Mouse (Mus musculus) CH12.LX (cell line): ENCODE results near the gene Moap1. TPM values are rescaled to one million over a fixed set of nuclear protein-coding genes. Genes with fewer than 3 reads are reported as not detected.
A peak's percentile ranks its signal among the peaks of the same experiment; 100 is the strongest.

ENCODE experiments used
- DNase-seq: peaks from one replicate; pipeline ENCODE4 v3.0.0-alpha.2; 2013; ENCODE audit errors: extremely low read depth
- H3K27ac ChIP-seq: 2 replicates; pipeline ENCODE4 v1.5.1; 2012; ENCODE audit warnings: low read depth, mild to moderate bottlenecking, control low read depth, moderate library complexity; ENCODE audit not compliant: insufficient read depth
- H3K27me3 ChIP-seq: replicated peaks from 2 replicates; pipeline ENCODE3; 2012; ENCODE audit warnings: inconsistent platforms
- H3K36me3 ChIP-seq, 2 experiments: replicated peaks in 1 of 2; 2 replicates each; pipeline versions ENCODE3 to v1.6.1; 2012; ENCODE audit warnings: inconsistent platforms in 1 of 2, low read length in 1 of 2, mild to moderate bottlenecking in 1 of 2, mixed read lengths in 1 of 2, moderate library complexity in 1 of 2; ENCODE audit not compliant: control insufficient read depth in 1 of 2, insufficient read depth in 1 of 2
- H3K4me1 ChIP-seq, 2 experiments: 2 replicates each; pipeline ENCODE4 v1.6.1; 2012; ENCODE audit warnings: inconsistent platforms in 1 of 2, moderate library complexity in 1 of 2; ENCODE audit not compliant: insufficient read depth in 2 of 2, control insufficient read depth in 1 of 2
- H3K4me2 ChIP-seq: 2 replicates; pipeline ENCODE4 v1.6.1; 2012; ENCODE audit warnings: low read depth, mild to moderate bottlenecking, control low read depth; ENCODE audit not compliant: poor library complexity, insufficient read depth, severe bottlenecking
- H3K4me3 ChIP-seq, 3 experiments: fragments of 150-350 bp in 1 of 3; sonication (generic) in 1 of 3; replicated peaks in 1 of 3; 2 replicates each; pipeline versions ENCODE3 to v1.5.1; 2011 to 2012; ENCODE audit warnings: low read depth in 2 of 3, low read length in 2 of 3, mild to moderate bottlenecking in 2 of 3, moderate library complexity in 2 of 3, control low read depth in 1 of 3, improper control_type of control experiment in 1 of 3, inconsistent platforms in 1 of 3, mixed read lengths in 1 of 3; ENCODE audit not compliant: poor library complexity in 1 of 3
- H3K79me2 ChIP-seq: replicated peaks from 2 replicates; pipeline ENCODE4 v1.6.1; 2012; ENCODE audit warnings: mild to moderate bottlenecking, moderate library complexity; ENCODE audit not compliant: control insufficient read depth, poor library complexity, insufficient read depth, severe bottlenecking; ENCODE audit errors: extremely low read depth
- H3K9ac ChIP-seq: 2 replicates; pipeline ENCODE4 v1.6.1; 2012; ENCODE audit warnings: low read depth, mild to moderate bottlenecking, control low read depth, moderate library complexity; ENCODE audit not compliant: insufficient read depth
- H3K9me3 ChIP-seq: replicated peaks from 2 replicates; pipeline ENCODE3; 2012; ENCODE audit warnings: low read length, inconsistent platforms, mixed read lengths
- CHD1 ChIP-seq: IDR thresholded peaks from 2 replicates; pipeline ENCODE4 v1.6.1; 2012; ENCODE audit warnings: low read depth, low read length, improper control_type of control experiment, inconsistent platforms
- CHD2 ChIP-seq: IDR thresholded peaks from 2 replicates; pipeline ENCODE4 v1.6.1; 2011; ENCODE audit warnings: low read length, improper control_type of control experiment
- CTCF ChIP-seq, 2 experiments: IDR thresholded peaks in 1 of 2; conservative IDR thresholded peaks in 1 of 2; 2 replicates each; pipeline ENCODE4 v1.5.1; 2011 to 2012; ENCODE audit warnings: low read depth in 2 of 2, low read length in 2 of 2, improper control_type of control experiment in 1 of 2, inconsistent platforms in 1 of 2, mild to moderate bottlenecking in 1 of 2, moderate library complexity in 1 of 2
- E2F4 ChIP-seq: IDR thresholded peaks from 2 replicates; pipeline ENCODE4 v1.6.1; 2011; ENCODE audit warnings: low read depth, low read length, improper control_type of control experiment; ENCODE audit not compliant: insufficient replicate concordance
- ETS1 ChIP-seq: conservative IDR thresholded peaks from 2 replicates; pipeline ENCODE4 v1.6.1; 2012; ENCODE audit warnings: low read depth, mild to moderate bottlenecking, inconsistent platforms, low read length, improper control_type of control experiment, moderate library complexity
- MAX ChIP-seq: IDR thresholded peaks from 2 replicates; pipeline ENCODE4 v1.6.1; 2011; ENCODE audit warnings: low read length, improper control_type of control experiment
- MAZ ChIP-seq: IDR thresholded peaks from 2 replicates; pipeline ENCODE4 v1.6.1; 2012; ENCODE audit warnings: low read depth, mild to moderate bottlenecking, inconsistent platforms, low read length, improper control_type of control experiment, moderate library complexity
- MEF2A ChIP-seq: IDR thresholded peaks from 2 replicates; pipeline ENCODE4 v1.6.1; 2014; ENCODE audit warnings: low read depth, mild to moderate bottlenecking, inconsistent platforms, low read length, improper control_type of control experiment, borderline replicate concordance
- MXI1 ChIP-seq: IDR thresholded peaks from 2 replicates; pipeline ENCODE4 v1.6.1; 2011; ENCODE audit warnings: mild to moderate bottlenecking, low read depth, low read length, improper control_type of control experiment
- MYC ChIP-seq: IDR thresholded peaks from 2 replicates; pipeline ENCODE4 v1.6.1; 2011; ENCODE audit warnings: low read depth, mild to moderate bottlenecking, improper control_type of control experiment, low read length
- NELFE ChIP-seq: IDR thresholded peaks from 2 replicates; pipeline ENCODE4 v1.6.1; 2011; ENCODE audit warnings: low read depth, low read length, improper control_type of control experiment
- NRF1 ChIP-seq: IDR thresholded peaks from 2 replicates; pipeline ENCODE4 v1.6.1; 2014; ENCODE audit warnings: low read depth, mild to moderate bottlenecking, inconsistent platforms, low read length, improper control_type of control experiment, moderate library complexity
- SIN3A ChIP-seq: IDR thresholded peaks from 2 replicates; pipeline ENCODE4 v1.6.1; 2012; ENCODE audit warnings: low read length, improper control_type of control experiment, inconsistent platforms
- TBP ChIP-seq: conservative IDR thresholded peaks from 2 replicates; pipeline ENCODE4 v1.6.1; 2011; ENCODE audit warnings: low read depth, low read length, improper control_type of control experiment
- TCF12 ChIP-seq: IDR thresholded peaks from 2 replicates; pipeline ENCODE4 v1.6.1; 2014; ENCODE audit warnings: low read depth, mild to moderate bottlenecking, inconsistent platforms, low read length, improper control_type of control experiment
- UBTF ChIP-seq: IDR thresholded peaks from 2 replicates; pipeline ENCODE4 v1.6.1; 2012; ENCODE audit warnings: low read depth, mild to moderate bottlenecking, inconsistent platforms, low read length, improper control_type of control experiment, moderate library complexity
- USF1 ChIP-seq: IDR thresholded peaks from 2 replicates; pipeline ENCODE4 v1.6.1; 2014; ENCODE audit warnings: low read depth, mild to moderate bottlenecking, inconsistent platforms, low read length, improper control_type of control experiment
- ZC3H11A ChIP-seq: IDR thresholded peaks from 2 replicates; pipeline ENCODE4 v1.6.1; 2012; ENCODE audit warnings: low read depth, mild to moderate bottlenecking, inconsistent platforms, low read length, improper control_type of control experiment
- ZKSCAN1 ChIP-seq: IDR thresholded peaks from 2 replicates; pipeline ENCODE4 v1.6.1; 2012; ENCODE audit warnings: low read depth, inconsistent platforms, low read length, improper control_type of control experiment, borderline replicate concordance
- dilution Hi-C: fragments of 300-500 bp; cut with MboI; formaldehyde crosslinking; loops from 2 replicates; pipeline ENCODE4 v1.14.3; 2020; ENCODE audit warnings: low sequenced_read_pairs; ENCODE audit not compliant: extremely low pct_unique_long_range_greater_than_20kb, extremely low pct_ligation_motif_present
- in situ Hi-C: fragments of 300-500 bp; cut with MboI; formaldehyde crosslinking; loops from 3 replicates; pipeline ENCODE4 v1.14.3; 2019; ENCODE audit warnings: low sequenced_read_pairs, low pct_ligation_motif_present, low pct_unique_long_range_greater_than_20kb, mixed read lengths
- polyA plus RNA-seq: library from polyadenylated mRNA; unstranded; fragments of >175 nt; gene quantifications from 2 replicates; pipeline ENCODE4 v1.2.1, GENCODE M21; 2012; ENCODE audit warnings: low read depth; ENCODE audit not compliant: insufficient read length
- total RNA-seq, 2 experiments: library from RNA; depleted of rRNA; stranded (reverse); fragments of 300-350 nt in 1 of 2; fragments of >200 nt in 1 of 2; gene quantifications; 2 replicates each; pipeline ENCODE4 v1.2.3; 2012 to 2014

Moap1 gene
- total and polyA plus RNA-seq, 3 experiments = 5.5 to 7.1 (median 6.1) TPM

GRCm38 (mm10) chr12:102757055-102757688 lies 13.7 kb upstream of the Moap1 start:
- dilution Hi-C loops = no loop called here
- H3K4me3 ChIP-seq = peak overlapping the region; percentile 68 to 92 (median 84)
- DNase-seq = no peak
- H3K4me1 ChIP-seq = peaks cover 4 to 46% of the 10 kb centered on the region in 2 experiments; a peak in 3 of 4 replicates
- H3K9ac ChIP-seq = peak overlapping the region; percentile 51; the same call in 1 of the 2 replicates
- peak overlapping the region; percentile 23; the same call in 1 of the 2 replicates for H3K27ac ChIP-seq
- no peaks in the 10 kb centered on the region for H3K27me3 ChIP-seq
- H3K9me3 ChIP-seq = no peaks in the 10 kb centered on the region
- H3K79me2 ChIP-seq = peaks cover 74% of the 10 kb centered on the region
- peak overlapping the region; percentile 70 for H3K4me2 ChIP-seq
- in situ Hi-C loops = no loop called here
- TF ChIP-seq UBTF (peak; percentile 32; the same call in 1 of the 2 replicates), MXI1 (peak; percentile 52), CHD2 (no peak), MAX (peak; percentile 78)
- peaks cover 3 to 31% of the 10 kb centered on the region in 2 experiments for H3K36me3 ChIP-seq

- no peaks in the 10 kb centered on the region for H3K9me3 ChIP-seq
- peak overlapping the region in 2 of 3 experiments; percentile 68 to 84 for H3K4me3 ChIP-seq
- peak; percentile 65 for DNase-seq
- H3K9ac ChIP-seq = 0 out of 2 replicates have a peak overlapping the region, but pooled peaks have one; percentile 51
- dilution Hi-C loops = no loop called here
- no peaks in the 10 kb centered on the region for H3K27me3 ChIP-seq
- no peak overlapping the region for H3K27ac ChIP-seq
- peaks cover 79% of the 10 kb centered on the region for H3K79me2 ChIP-seq
- H3K36me3 ChIP-seq = peaks cover 3 to 31% of the 10 kb centered on the region in 2 experiments
- peak overlapping the region; percentile 70; the same call in 1 of the 2 replicates for H3K4me2 ChIP-seq
- in situ Hi-C loops = no loop called here
- TF ChIP-seq ZC3H11A (no peak), CTCF (conservative IDR thresholded peaks at IDR 0.05 in 1 of 2, IDR thresholded peaks at IDR 0.05 in 1 of 2; ENCODE audit: low read depth in 2 of 2, low read length in 2 of 2) (peak in 1 of 2 experiments; percentile 44; a peak in 2 of 4 replicates)
- peaks cover 4 to 39% of the 10 kb centered on the region in 2 experiments; a peak in 3 of 4 replicates for H3K4me1 ChIP-seq
These were observed 12.8 kb upstream of the Moap1 start for GRCm38 (mm10) chr12:102756304-102756703.

GRCm38 (mm10) chr12:102748256-102748655 lies 4.8 kb upstream of the Moap1 start:
- in situ Hi-C loops = loop anchor here (10.0 kb wide), 1 partner anchor 317 kb away; no protein-coding TSS in a partner anchor
- peaks cover 7 to 47% of the 10 kb centered on the region in 2 experiments for H3K36me3 ChIP-seq
- dilution Hi-C loops = no loop called here
- no peak overlapping the region for H3K27ac ChIP-seq
- no peak overlapping the region for H3K4me2 ChIP-seq
- H3K9ac ChIP-seq = no peak overlapping the region
- H3K4me3 ChIP-seq = no peak overlapping the region
- no peak for DNase-seq
- TF ChIP-seq ZKSCAN1 = no peak
- no peak for TF ChIP-seq ETS1
- TF ChIP-seq E2F4 = no peak
- no peak for TF ChIP-seq CTCF (conservative IDR thresholded peaks at IDR 0.05 in 1 of 2, IDR thresholded peaks at IDR 0.05 in 1 of 2; ENCODE audit: low read depth in 2 of 2, low read length in 2 of 2)
- TF ChIP-seq MEF2A = no peak
- no peak for TF ChIP-seq TBP
- TF ChIP-seq TCF12 = no peak
- no peak for TF ChIP-seq SIN3A
- TF ChIP-seq MXI1 = no peak
- TF ChIP-seq CHD1 = no peak
- TF ChIP-seq CHD2 = no peak
- no peak for TF ChIP-seq UBTF
- no peak for TF ChIP-seq NRF1
- no peak for TF ChIP-seq USF1
- TF ChIP-seq MYC = no peak
- TF ChIP-seq NELFE = no peak
- TF ChIP-seq MAZ = no peak
- TF ChIP-seq, all 38 proteins: peak for 0
- Histone ChIP-seq H3K27me3 (no peaks in the 10 kb centered on the region), H3K79me2 (peaks cover 62% of the 10 kb centered on the region), H3K9me3 (no peaks in the 10 kb centered on the region), H3K4me1 (peaks cover 0 to 22% of the 10 kb centered on the region in 2 experiments; a peak in 2 of 4 replicates)
